Mouse (Mus musculus) C2C12 (cell line): Measurements from ENCODE around the gene Gm20547. TPM values are rescaled to one million over a fixed set of nuclear protein-coding genes. Genes with fewer than 3 reads are reported as not detected.

Experiments
- H3K27me3 ChIP-seq: one replicate; pipeline ENCODE4 v1.6.1; 2011; ENCODE audit not compliant: control insufficient read depth, insufficient read depth, insufficient read length
- H3K36me3 ChIP-seq: one replicate; pipeline ENCODE4 v1.6.1; 2011; ENCODE audit not compliant: control insufficient read depth, insufficient read depth
- H3K4me3 ChIP-seq: one replicate; pipeline ENCODE4 v1.5.1; 2011; ENCODE audit warnings: mild to moderate bottlenecking, control low read depth; ENCODE audit not compliant: poor library complexity, insufficient read depth, severe bottlenecking
- H3K79me2 ChIP-seq: one replicate; pipeline ENCODE4 v1.6.1; 2011; ENCODE audit not compliant: control insufficient read depth, insufficient read depth
- H3K79me3 ChIP-seq: one replicate; pipeline ENCODE4 v1.6.1; 2011; ENCODE audit warnings: low read depth, control low read depth
- H3ac ChIP-seq: one replicate; pipeline ENCODE3; 2011; ENCODE audit warnings: low read depth; ENCODE audit not compliant: control insufficient read depth, insufficient read length
- CEBPB ChIP-seq: IDR thresholded peaks from one replicate; pipeline ENCODE4 v1.6.1; 2011; ENCODE audit warnings: low read depth, mild to moderate bottlenecking, control low read depth, moderate library complexity
- CTCF ChIP-seq: IDR thresholded peaks from one replicate; pipeline ENCODE4 v1.5.1; 2011; ENCODE audit not compliant: control insufficient read depth, insufficient read depth, insufficient read length
- FOSL1 ChIP-seq: IDR thresholded peaks from one replicate; pipeline ENCODE4 v1.8.0; 2011; ENCODE audit warnings: mild to moderate bottlenecking, low read length; ENCODE audit not compliant: poor library complexity, insufficient read depth, severe bottlenecking
- MAX ChIP-seq: IDR thresholded peaks from one replicate; pipeline ENCODE4 v1.6.1; 2011; ENCODE audit warnings: mild to moderate bottlenecking, control low read depth
- MYOD1 ChIP-seq: IDR thresholded peaks from one replicate; pipeline ENCODE4 v1.6.1; 2011; ENCODE audit warnings: low read depth; ENCODE audit not compliant: control insufficient read depth, insufficient read length
- MYOG ChIP-seq: IDR thresholded peaks from one replicate; pipeline ENCODE4 v1.6.1; 2011; ENCODE audit not compliant: control insufficient read depth, insufficient read length; ENCODE audit errors: extremely low read depth
- USF1 ChIP-seq: IDR thresholded peaks from one replicate; pipeline ENCODE4 v1.6.1; 2011; ENCODE audit warnings: low read depth, mild to moderate bottlenecking, control low read depth, moderate library complexity
- polyA plus RNA-seq: library from polyadenylated mRNA; unstranded; fragments of >200 nt; fragmentation: generic; extraction: Trizol; gene quantifications from one replicate; pipeline ENCODE4 v1.2.1, GENCODE M21; 2012; ENCODE audit warnings: missing spikeins

Gene Gm20547
- polyA plus RNA-seq, 1 experiment = not detected

DNA sequence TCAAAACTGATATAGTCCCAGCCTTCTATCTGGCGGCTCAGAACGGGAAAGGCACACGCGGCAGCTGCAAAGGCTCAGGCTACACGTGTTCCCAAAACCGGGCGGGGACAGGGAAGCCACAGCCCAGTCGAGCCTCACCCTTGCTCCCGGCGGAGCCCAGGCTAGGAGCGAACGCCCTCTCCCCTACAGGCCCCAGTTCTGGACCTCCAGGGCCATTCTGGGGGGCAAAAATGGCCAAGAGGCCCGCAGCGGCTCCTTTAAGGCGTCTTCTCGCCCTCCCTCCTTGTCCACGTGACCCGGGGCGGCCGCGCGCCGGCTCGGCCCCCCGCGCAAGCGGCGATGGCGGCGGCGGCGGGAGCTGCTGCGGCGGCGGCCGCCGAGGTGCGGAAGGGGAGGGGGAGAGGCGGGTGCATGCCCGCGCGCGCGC is 16.3 kb upstream of the Gm20547 start, which contains the start of the genes C2 and Ehmt2:
C2 (minus strand) TSS at position 106 of the 427 bp plus-strand sequence.
Ehmt2 (plus strand) TSS at position 310 of the 427 bp plus-strand sequence.
- no peaks in the 10 kb centered on the region for H3K27me3 ChIP-seq
- peak within 1 kb of the TSS; percentile 97 for H3ac ChIP-seq
- peaks cover 17% of the 10 kb centered on the region for H3K36me3 ChIP-seq
- peak within 1 kb of the TSS; percentile 76 for H3K4me3 ChIP-seq
- peaks cover 26% of the 10 kb centered on the region for H3K79me3 ChIP-seq
- no peak for TF ChIP-seq MYOG
- TF ChIP-seq USF1 = peak; percentile 86
- TF ChIP-seq MAX = peak; percentile 82
- TF ChIP-seq CEBPB = no peak
- H3K79me2 ChIP-seq = peaks cover 62% of the 10 kb centered on the region

DNA sequence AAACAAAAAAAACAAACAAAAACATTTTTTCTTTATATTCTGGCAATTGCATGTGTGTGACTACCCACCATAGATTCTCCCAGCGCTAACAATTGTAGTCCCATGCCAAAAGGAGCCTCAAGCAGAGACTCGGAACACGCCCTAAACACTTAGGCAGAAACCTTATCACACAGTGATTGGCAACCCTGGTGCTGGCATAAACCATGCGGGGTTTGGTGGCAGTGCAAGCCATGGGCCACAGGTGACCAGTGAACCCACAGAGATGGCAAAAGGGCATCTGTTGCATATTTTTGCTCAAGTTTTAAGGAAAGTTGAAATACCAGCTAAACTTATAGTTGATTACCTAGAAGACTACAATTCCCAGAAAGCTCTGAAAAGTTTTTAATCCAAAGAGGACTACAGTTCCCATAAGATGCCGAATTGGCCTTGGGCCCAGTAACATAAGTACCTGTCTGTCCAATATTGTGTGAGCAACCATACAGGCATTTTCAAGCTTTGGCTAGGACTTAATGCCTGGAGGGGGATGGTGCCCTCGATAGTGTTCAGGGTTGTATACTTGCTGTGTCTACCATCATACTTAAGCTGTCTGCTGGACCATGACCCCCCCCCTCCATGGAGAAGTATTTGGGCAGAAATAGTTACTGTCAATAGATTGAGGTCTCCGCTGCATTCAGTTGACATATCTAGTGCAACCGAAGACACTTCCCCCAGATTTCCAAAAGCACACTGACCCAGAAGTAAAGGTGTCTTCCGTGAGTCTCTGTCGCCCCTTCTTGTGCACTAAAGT is 15.7 kb upstream of the Gm20547 start:
- Histone ChIP-seq H3ac (peak overlapping the region; percentile 97), H3K27me3 (no peaks in the 10 kb centered on the region), H3K4me3 (peak overlapping the region; percentile 76), H3K36me3 (peaks cover 11% of the 10 kb centered on the region), H3K79me2 (peaks cover 62% of the 10 kb centered on the region), H3K79me3 (peaks cover 26% of the 10 kb centered on the region)
- TF ChIP-seq USF1 (no peak), CEBPB (no peak), MYOG (no peak), MYOD1 (no peak), MAX (no peak), FOSL1 (no peak), CTCF (no peak)

DNA sequence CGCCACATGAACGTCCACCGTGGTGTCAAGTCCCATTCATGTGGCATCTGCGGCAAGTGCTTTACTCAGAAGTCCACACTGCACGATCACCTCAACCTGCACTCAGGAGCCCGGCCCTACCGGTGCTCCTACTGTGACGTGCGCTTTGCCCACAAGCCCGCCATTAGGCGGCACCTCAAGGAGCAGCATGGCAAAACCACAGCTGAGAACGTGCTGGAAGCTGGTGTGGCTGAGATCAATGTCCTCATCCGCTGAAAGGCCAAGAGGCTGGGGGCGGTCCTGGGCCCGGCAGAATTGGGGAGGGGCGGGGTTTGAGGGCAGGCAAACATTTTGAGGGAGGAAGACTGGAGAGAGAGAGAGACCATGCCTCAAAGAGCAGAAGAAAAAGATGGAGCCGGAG is 14.5 kb upstream of the Gm20547 start:
- Histone ChIP-seq H3K79me3 (peaks cover 23% of the 10 kb centered on the region), H3K4me3 (no peak overlapping the region), H3K79me2 (peaks cover 56% of the 10 kb centered on the region), H3K27me3 (no peaks in the 10 kb centered on the region), H3ac (no peak overlapping the region), H3K36me3 (peaks cover 1% of the 10 kb centered on the region)
- TF ChIP-seq MYOD1 (no peak), MYOG (no peak)

DNA sequence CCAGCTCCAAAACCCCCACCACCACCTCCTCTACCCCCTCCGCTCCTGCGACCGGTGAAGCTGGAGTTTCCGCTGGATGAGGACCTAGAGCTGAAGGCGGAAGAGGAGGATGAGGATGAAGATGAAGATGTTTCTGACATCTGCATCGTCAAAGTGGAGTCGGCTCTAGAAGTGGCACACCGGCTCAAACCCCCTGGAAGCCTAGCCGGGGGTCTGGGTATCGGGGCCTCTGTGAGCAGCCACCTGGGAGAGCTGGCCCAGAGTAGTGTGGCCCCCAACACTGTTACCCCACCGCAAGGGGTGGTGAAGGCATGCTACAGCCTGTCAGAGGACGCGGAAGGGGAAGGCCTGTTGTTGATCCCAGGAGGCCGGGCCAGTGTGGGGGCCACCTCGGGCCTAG is 13.9 kb upstream of the Gm20547 start:
- Histone ChIP-seq H3ac (no peak overlapping the region), H3K4me3 (no peak overlapping the region), H3K27me3 (no peaks in the 10 kb centered on the region), H3K79me2 (peaks cover 49% of the 10 kb centered on the region), H3K36me3 (no peaks in the 10 kb centered on the region), H3K79me3 (peaks cover 16% of the 10 kb centered on the region)
- TF ChIP-seq USF1 (no peak), CEBPB (no peak)

DNA sequence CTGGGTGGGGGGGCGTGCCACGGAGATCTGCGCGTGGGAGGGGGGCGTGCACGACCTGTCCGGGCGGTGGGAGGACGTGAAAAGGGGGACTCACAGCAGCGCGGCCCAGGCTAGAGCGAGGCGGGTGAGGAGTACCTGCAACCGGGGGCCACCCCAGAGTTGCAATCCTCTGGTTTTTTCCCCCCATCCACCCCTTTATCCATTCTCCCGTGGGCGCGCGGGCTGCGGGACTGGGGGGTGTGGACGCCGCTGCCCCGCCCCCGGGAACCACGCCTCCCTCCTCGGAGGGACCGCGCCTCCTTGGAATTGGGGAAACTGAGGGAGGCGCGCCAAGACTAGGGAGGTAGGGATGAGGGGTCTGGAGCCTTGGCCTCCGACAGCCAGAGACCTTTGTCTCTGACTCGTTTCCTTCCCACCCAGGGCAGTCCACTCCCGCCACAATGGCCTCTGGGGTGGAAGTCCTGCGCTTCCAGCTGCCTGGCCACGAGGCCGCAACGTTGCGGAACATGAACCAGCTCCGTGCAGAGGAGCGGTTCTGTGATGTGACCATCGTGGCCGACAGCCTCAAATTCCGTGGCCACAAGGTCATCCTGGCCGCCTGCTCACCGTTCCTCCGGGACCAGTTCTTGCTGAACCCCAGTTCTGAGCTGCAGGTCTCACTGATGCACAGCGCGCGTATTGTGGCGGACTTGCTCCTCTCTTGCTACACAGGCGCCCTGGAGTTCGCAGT is 13.1 kb upstream of the Gm20547 start:
- H3K79me2 ChIP-seq = peaks cover 42% of the 10 kb centered on the region
- H3K4me3 ChIP-seq = peak overlapping the region; percentile 61
- no peaks in the 10 kb centered on the region for H3K36me3 ChIP-seq
- H3ac ChIP-seq = peak overlapping the region; percentile 72
- H3K79me3 ChIP-seq = peaks cover 9% of the 10 kb centered on the region
- no peaks in the 10 kb centered on the region for H3K27me3 ChIP-seq
- TF ChIP-seq MAX (peak; percentile 7), USF1 (no peak)

DNA sequence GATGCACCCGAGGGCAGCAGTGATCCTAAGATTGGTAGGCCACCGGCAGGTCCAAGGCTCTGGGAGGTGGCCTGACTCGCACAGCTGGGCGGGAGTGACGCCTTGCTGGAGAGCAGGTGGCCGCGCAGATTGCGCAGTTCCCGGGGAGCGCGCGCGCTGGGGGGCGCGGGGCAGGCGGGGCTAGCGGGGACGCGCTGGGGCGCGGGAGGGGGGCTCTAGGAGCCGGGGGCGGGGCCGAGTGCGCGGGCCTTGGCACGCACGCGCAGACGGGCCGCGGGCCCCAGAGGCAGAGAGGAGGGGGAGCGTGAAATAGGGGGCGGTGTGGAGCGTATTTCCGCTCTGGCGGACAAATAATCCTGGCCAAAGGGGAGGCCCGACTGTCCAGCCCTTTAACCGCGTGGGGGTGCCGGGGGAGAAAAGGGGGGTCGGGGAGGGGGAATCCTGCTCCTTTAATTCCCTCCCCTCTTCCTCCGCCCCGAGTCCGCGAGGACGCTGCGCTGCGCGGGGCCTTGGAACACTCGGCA is 12.3 kb upstream of the Gm20547 start:
- peak; percentile 58 for TF ChIP-seq CEBPB
- TF ChIP-seq MYOG = no peak
- TF ChIP-seq MYOD1 = peak; percentile 63
- no peaks in the 10 kb centered on the region for H3K36me3 ChIP-seq

More for the DNA sequence above, 12.3 kb upstream of the Gm20547 start:
- peak overlapping the region; percentile 46 for H3ac ChIP-seq
- H3K27me3 ChIP-seq = no peaks in the 10 kb centered on the region
- peak overlapping the region; percentile 61 for H3K4me3 ChIP-seq
- H3K79me3 ChIP-seq = peaks cover 2% of the 10 kb centered on the region
- H3K79me2 ChIP-seq = peaks cover 33% of the 10 kb centered on the region
